Mouse (Mus musculus): ENCODE measurements around the gene Nrp2. TPM values are rescaled to one million over a fixed set of nuclear protein-coding genes. Genes with fewer than 3 reads are reported as not detected.

Nrp2 gene
- polyA plus RNA-seq, 1 experiment from 2014 or later: 13.3 TPM

DNA sequence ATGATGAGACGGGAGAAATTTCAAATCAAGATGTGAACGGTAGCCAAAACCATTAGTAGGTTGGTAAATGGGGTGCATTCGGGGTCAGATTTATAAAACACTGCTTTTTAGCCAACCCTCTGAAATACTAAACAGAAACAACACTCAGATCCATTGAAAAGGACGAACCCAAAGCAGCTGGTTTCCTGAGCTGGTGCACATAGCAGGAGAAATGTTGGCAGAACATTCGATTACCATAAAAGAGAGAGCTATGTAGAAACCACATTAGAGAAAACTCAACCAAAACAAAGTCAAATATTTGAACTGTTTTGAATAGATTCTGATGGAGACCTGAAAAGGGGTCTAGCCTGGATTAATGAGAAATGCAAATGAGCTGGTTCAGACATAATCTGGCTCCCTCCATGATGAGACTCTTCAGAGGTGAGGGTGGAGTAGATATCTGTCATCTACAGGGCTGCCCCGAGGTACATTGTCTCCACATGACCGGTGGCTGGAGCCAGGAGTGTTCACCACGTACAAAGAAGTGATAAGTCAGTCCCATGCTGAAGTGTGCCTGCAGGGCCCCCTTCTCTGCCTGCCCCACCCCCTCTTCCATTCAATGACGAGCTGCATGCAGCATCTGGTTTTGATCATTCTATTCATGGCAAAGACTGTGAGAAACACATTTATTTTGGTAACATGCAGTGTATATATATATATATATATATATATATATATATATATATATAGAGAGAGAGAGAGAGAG lies 156.6 kb downstream of the Nrp2 start:
- Histone ChIP-seq H3K27ac (ENCODE audit: low read length) (peak overlapping the region; percentile 70), H3K9me3 (ENCODE audit: control insufficient read depth, low read length) (no peaks in the 10 kb centered on the region), H3K4me2 (ENCODE audit: low read depth, low read length) (no peak overlapping the region), H3K4me1 (replicated peaks; ENCODE audit: control insufficient read depth, insufficient read depth, low read length) (peaks cover 22% of the 10 kb centered on the region), H3K4me3 (ENCODE audit: low read length) (no peak overlapping the region), H3K27me3 (ENCODE audit: control insufficient read depth, insufficient read depth, low read depth, low read length) (no peaks in the 10 kb centered on the region), H3K36me3 (ENCODE audit: control insufficient read depth, insufficient read depth, low read length) (no peaks in the 10 kb centered on the region), H3K9ac (ENCODE audit: low read length) (no peak overlapping the region)
- ATAC-seq (ENCODE audit: low read depth): peak; percentile 48
- 43% methylated on average over 9 of the region's 9 CpGs for WGBS

DNA sequence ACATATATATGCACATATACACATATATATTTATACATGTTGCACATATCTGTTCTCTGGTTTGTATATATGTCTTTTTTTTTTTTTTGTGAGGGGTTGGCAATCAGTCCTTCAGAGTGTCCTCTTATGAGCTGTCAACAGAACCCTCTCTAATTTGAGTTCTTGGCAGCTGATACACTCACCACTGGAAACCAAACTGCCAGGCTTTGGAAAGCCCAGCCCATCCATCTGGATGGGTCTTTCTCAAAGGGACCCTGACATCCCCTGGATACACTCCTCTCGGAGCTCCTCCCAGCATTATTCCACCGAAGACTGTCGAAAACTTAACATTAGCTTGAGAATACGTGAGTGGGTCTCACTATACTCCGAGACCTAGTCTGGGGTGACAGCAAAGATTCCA lies 157.2 kb downstream of the Nrp2 start:
- 43% methylated on average over 5 of the region's 5 CpGs for WGBS
- peaks cover 22% of the 10 kb centered on the region for H3K4me1 ChIP-seq (replicated peaks; ENCODE audit: control insufficient read depth, insufficient read depth, low read length)
- H3K4me3 ChIP-seq (ENCODE audit: low read length): no peak overlapping the region
- peak overlapping the region; percentile 71 for H3K27ac ChIP-seq (ENCODE audit: low read length)
- ATAC-seq (ENCODE audit: low read depth): peak; percentile 59; the same call in 1 of the 2 replicates
- H3K36me3 ChIP-seq (ENCODE audit: control insufficient read depth, insufficient read depth, low read length): no peaks in the 10 kb centered on the region
- H3K9ac ChIP-seq (ENCODE audit: low read length): no peak overlapping the region
- no peaks in the 10 kb centered on the region for H3K9me3 ChIP-seq (ENCODE audit: control insufficient read depth, low read length)
- H3K4me2 ChIP-seq (ENCODE audit: low read depth, low read length): peak overlapping the region; percentile 1; the same call in 1 of the 2 replicates
- H3K27me3 ChIP-seq (ENCODE audit: control insufficient read depth, insufficient read depth, low read depth, low read length): no peaks in the 10 kb centered on the region

DNA sequence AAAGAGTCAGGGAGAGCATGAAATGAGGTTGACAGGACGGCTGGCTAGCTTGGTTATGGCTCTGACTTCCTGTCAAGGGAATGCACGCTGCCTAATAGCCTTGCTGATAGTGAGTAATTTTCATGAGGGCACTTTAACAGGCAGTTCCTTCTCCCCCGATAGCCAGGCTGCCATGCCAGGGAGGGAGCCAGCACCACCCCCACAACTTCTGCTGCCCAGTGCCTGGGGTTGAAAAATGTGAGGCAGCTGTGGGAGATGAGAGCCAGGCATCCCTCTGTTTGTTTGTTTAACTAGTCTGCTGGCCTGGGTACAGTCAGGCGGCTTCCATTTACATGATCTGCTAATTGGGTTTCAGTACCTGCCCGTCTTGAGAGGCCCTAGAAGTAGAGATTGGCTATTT lies 157.7 kb downstream of the Nrp2 start:
- Histone ChIP-seq H3K4me3 (ENCODE audit: low read length) (no peak overlapping the region), H3K9ac (ENCODE audit: low read length) (no peak overlapping the region), H3K4me1 (replicated peaks; ENCODE audit: control insufficient read depth, insufficient read depth, low read length) (peaks cover 22% of the 10 kb centered on the region), H3K27ac (ENCODE audit: low read length) (peak overlapping the region; percentile 71), H3K4me2 (ENCODE audit: low read depth, low read length) (peak overlapping the region; percentile 1; the same call in 1 of the 2 replicates), H3K36me3 (ENCODE audit: control insufficient read depth, insufficient read depth, low read length) (no peaks in the 10 kb centered on the region), H3K9me3 (ENCODE audit: control insufficient read depth, low read length) (no peaks in the 10 kb centered on the region), H3K27me3 (ENCODE audit: control insufficient read depth, insufficient read depth, low read depth, low read length) (no peaks in the 10 kb centered on the region)
- WGBS: 13% methylated on average over 5 of the region's 5 CpGs
- ATAC-seq (ENCODE audit: low read depth): peak; percentile 50

Data from lung, embryonic 16.5 days (tissue).